Mouse (Mus musculus) forebrain, embryonic 16.5 days (tissue): ENCODE measurements at regions not wholly inside any gene's neighbourhood (a gene's known extent, or its start where the extent isn't known, plus 50 kb on each side); places are given as distances from the start of the nearest gene placed in this dataset.
A peak's percentile ranks its signal among the peaks of the same experiment; 100 is the strongest.

Experiments used
- ATAC-seq: fragments of 200-750 bp; cut with Nextera tagmentation; 2 replicates; pipeline ENCODE4 v1.8.0; 2017; ENCODE audit warnings: mild to moderate bottlenecking, moderate library complexity
- H3K27ac ChIP-seq: fragments of 300-500 bp; sonication (generic); 2 replicates; pipeline ENCODE4 v1.5.1; 2014; ENCODE audit warnings: low read length, control low read depth
- H3K27me3 ChIP-seq: fragments of 300-500 bp; sonication (generic); replicated peaks from 2 replicates; pipeline ENCODE4 v1.6.1; 2014; ENCODE audit warnings: low read length; ENCODE audit not compliant: control insufficient read depth, insufficient read depth
- H3K36me3 ChIP-seq: fragments of 300-500 bp; sonication (generic); 2 replicates; pipeline ENCODE4 v1.6.1; 2014; ENCODE audit not compliant: control insufficient read depth, insufficient read depth
- H3K4me1 ChIP-seq: fragments of 300-500 bp; sonication (generic); replicated peaks from 2 replicates; pipeline ENCODE4 v1.6.1; 2014; ENCODE audit warnings: low read length; ENCODE audit not compliant: control insufficient read depth, insufficient read depth
- H3K4me2 ChIP-seq: fragments of 300-500 bp; sonication (generic); 2 replicates; pipeline ENCODE4 v1.6.1; 2014; ENCODE audit warnings: mild to moderate bottlenecking, low read length, control low read depth
- H3K4me3 ChIP-seq: fragments of 300-500 bp; sonication (generic); replicated peaks from 2 replicates; pipeline ENCODE4 v1.5.1; 2014; ENCODE audit warnings: mild to moderate bottlenecking, low read length, control low read depth
- H3K9ac ChIP-seq: fragments of 300-500 bp; sonication (generic); replicated peaks from 2 replicates; pipeline ENCODE4 v1.6.1; 2014; ENCODE audit warnings: low read depth, low read length, control low read depth
- H3K9me3 ChIP-seq: fragments of 300-500 bp; sonication (generic); 2 replicates; pipeline ENCODE4 v1.6.1; 2016; ENCODE audit warnings: low read length; ENCODE audit not compliant: control insufficient read depth
- WGBS: fragments of 180-500 bp; shearing (Covaris S2); extraction: QIAGEN DNeasy Blood & Tissue Kit; methylation state at CpG from one replicate; pipeline ENCODE4 v1.1.7; 2014; 5-methylcytosine and 5-hydroxymethylcytosine counted together

DNA sequence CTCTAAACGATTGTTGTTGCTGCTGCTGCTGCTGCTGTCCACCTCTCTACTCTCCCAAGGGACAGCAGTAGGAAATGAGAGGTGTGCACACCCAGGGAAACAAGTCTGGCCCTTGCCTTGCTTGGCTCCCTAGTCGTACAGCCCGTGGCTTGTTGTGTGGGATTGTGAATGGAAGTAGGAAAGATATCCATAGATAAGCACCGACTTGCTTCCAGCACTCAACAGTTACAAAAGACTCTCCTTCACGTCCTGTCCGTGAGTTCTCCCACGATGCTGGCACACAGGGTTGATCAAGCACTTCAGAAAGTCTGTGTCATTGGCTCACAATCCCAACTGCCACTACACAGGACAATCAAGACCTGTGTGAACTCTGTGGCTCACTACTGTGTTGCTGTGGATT lies 276.7 kb upstream of the Prox1 start:
- H3K4me3 ChIP-seq, result no peak overlapping the region
- H3K9ac ChIP-seq, result no peak overlapping the region
- H3K9me3 ChIP-seq, result no peaks in the 10 kb centered on the region
- 84% methylated on average over 7 of the region's 7 CpGs for WGBS
- H3K36me3 ChIP-seq, result no peaks in the 10 kb centered on the region
- no peak for ATAC-seq
- H3K4me2 ChIP-seq, result no peak overlapping the region
- H3K27me3 ChIP-seq, result no peaks in the 10 kb centered on the region
- no peak overlapping the region for H3K27ac ChIP-seq
- no peaks in the 10 kb centered on the region for H3K4me1 ChIP-seq

DNA sequence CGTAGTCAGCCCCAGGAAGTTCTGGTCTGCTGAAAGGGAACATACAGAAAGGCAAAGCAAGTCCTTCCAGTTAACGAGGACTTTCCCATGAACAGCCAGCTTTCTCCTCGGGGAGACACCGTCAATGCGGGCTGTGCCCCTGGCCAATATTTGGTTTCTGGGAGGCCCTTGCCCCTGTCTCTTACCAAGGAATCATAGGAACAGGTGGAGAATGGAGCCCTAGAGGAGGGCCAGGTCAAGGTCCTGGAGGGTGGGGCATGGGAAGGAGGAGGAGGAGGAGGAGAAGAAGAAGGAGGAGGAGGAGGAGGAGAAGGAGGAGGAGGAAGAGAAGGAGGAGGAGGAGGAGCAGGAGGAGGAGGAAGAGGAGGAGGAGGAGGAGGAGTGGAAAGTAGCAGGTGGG lies 276.2 kb upstream of the Prox1 start:
- Histone ChIP-seq H3K27ac (no peak overlapping the region), H3K4me3 (no peak overlapping the region), H3K9ac (no peak overlapping the region), H3K36me3 (no peaks in the 10 kb centered on the region), H3K4me2 (no peak overlapping the region), H3K9me3 (no peaks in the 10 kb centered on the region), H3K27me3 (no peaks in the 10 kb centered on the region), H3K4me1 (no peaks in the 10 kb centered on the region)
- 51% methylated on average over 5 of the region's 5 CpGs for WGBS
- ATAC-seq, result no peak

DNA sequence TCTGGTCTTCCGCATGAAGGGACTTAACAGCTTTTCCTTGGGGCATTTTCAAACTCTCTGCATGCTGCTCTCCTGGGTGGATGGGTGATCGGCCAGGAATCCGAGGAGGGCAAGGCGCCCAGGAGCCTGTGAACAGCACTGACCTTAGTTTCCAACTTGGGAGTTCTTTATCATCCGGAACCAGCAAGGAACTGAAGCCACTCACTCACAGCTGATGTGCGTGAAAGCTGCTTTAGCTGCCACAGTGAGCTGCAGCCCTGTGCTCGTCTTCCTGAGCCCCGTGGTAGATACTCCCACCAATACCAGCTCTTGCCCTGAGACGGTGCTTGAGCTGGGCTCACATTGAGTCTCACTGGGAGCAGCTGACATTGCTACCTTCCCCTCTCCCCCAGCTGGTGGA lies 273.9 kb upstream of the Prox1 start:
- Histone ChIP-seq H3K36me3 (no peaks in the 10 kb centered on the region), H3K27ac (no peak overlapping the region), H3K9me3 (no peaks in the 10 kb centered on the region), H3K4me2 (no peak overlapping the region), H3K27me3 (no peaks in the 10 kb centered on the region), H3K9ac (no peak overlapping the region), H3K4me1 (no peaks in the 10 kb centered on the region), H3K4me3 (no peak overlapping the region)
- no peak for ATAC-seq
- 55% methylated on average over 9 of the region's 9 CpGs for WGBS

DNA sequence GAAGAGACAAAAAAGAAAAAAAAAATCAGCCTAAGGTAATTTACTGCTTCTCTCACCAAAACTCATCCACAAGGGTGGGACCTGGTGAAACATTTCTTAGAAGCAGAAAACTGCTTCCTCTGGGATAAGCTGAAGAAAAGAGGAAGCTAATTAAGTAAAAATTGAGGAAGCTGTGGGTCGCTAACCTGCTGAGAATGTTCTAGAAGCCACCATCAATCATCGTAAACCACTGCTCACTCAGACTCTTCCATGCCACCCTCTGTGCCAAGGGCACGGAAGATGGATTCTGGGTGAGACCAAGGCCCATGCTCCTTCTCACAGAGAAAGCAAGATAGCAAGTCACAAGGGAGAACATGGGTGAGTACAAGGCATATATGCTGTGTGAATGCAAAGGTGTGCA lies 272.7 kb upstream of the Prox1 start:
- no peak overlapping the region for H3K27ac ChIP-seq
- no peaks in the 10 kb centered on the region for H3K27me3 ChIP-seq
- no peaks in the 10 kb centered on the region for H3K9me3 ChIP-seq
- H3K9ac ChIP-seq, result no peak overlapping the region
- H3K4me1 ChIP-seq, result no peaks in the 10 kb centered on the region
- no peak overlapping the region for H3K4me3 ChIP-seq
- H3K4me2 ChIP-seq, result no peak overlapping the region
- no peaks in the 10 kb centered on the region for H3K36me3 ChIP-seq
- 93% methylated on average over 3 of the region's 3 CpGs for WGBS
- ATAC-seq, result no peak

DNA sequence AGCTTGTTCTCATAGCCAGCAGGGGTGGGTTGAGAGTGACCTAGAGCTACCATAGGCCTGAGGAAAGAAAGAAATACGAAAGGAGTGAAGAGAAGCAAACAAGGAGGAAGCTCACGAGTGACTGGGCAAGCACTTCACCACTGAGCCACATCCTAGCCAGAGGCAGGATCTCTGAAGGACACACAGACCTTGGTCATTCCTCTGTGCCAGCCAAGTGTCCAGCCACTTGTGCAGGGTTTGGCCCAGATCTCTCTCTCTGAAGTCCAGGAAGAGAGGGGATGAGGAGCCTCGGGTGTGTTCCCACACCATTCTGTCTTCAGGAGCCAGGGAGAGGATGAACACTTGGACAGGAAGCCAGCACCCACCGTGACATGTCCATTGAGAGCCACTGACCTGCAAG lies 271.7 kb upstream of the Prox1 start:
- no peak for ATAC-seq
- Histone ChIP-seq H3K36me3 (no peaks in the 10 kb centered on the region), H3K27ac (no peak overlapping the region), H3K4me2 (no peak overlapping the region), H3K4me3 (no peak overlapping the region), H3K4me1 (no peaks in the 10 kb centered on the region), H3K27me3 (no peaks in the 10 kb centered on the region), H3K9ac (no peak overlapping the region), H3K9me3 (no peaks in the 10 kb centered on the region)
- WGBS, result 82% methylated on average over 4 of the region's 4 CpGs

DNA sequence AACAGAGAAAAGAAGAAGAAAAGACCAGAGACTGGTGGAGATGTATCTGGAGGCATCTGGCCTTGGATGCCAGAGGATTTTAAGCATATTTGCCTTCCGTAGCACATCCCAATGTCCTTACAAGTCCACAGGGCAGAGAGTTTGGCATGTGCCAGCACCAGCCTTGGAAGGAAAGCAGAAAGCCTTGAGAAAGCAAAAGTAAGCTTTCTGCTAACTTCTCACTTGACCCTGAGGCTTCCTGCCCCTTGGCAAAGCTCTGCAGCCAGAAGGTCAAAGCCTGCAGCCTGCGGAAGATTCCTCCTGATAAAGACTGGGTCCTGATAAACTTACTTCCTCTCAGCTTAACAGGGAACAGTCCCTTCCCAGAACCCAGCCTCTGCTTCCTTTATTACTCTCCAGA lies 268.3 kb upstream of the Prox1 start:
- H3K4me3 ChIP-seq, result no peak overlapping the region
- H3K4me2 ChIP-seq, result no peak overlapping the region
- no peaks in the 10 kb centered on the region for H3K27me3 ChIP-seq
- no peaks in the 10 kb centered on the region for H3K36me3 ChIP-seq
- WGBS, result 95% methylated on average over 2 of the region's 2 CpGs
- H3K9me3 ChIP-seq, result no peaks in the 10 kb centered on the region
- no peak for ATAC-seq
- H3K27ac ChIP-seq, result no peak overlapping the region
- no peaks in the 10 kb centered on the region for H3K4me1 ChIP-seq
- no peak overlapping the region for H3K9ac ChIP-seq

DNA sequence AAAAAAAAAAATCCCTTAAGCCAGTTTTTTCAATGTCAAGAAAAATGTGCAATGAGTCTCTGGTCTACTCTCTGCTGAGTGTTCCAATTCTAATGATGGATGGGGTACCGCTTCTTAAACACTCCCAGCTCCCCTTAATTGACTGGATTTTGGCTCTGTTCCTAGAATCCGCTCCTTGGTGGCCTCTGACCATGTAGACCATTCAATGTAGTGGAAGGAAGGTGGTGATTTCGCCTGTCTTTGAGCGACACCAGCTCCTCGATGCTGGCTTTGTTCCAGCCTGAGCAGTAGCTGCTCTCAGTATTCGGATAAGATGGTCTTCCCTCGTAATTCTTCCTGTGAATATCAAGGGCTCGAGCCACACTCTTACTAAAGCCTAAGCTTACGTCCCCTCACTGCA lies 252.4 kb upstream of the Prox1 start:
- Histone ChIP-seq H3K4me2 (0 out of 2 replicates have a peak overlapping the region, but pooled peaks have one; percentile 2), H3K4me1 (peaks cover 7% of the 10 kb centered on the region; the same call in 1 of the 2 replicates), H3K36me3 (no peaks in the 10 kb centered on the region), H3K9me3 (no peaks in the 10 kb centered on the region), H3K27ac (no peak overlapping the region), H3K27me3 (no peaks in the 10 kb centered on the region), H3K9ac (no peak overlapping the region), H3K4me3 (no peak overlapping the region)
- peak; percentile 82 for ATAC-seq
- 16% methylated on average over 9 of the region's 9 CpGs for WGBS

DNA sequence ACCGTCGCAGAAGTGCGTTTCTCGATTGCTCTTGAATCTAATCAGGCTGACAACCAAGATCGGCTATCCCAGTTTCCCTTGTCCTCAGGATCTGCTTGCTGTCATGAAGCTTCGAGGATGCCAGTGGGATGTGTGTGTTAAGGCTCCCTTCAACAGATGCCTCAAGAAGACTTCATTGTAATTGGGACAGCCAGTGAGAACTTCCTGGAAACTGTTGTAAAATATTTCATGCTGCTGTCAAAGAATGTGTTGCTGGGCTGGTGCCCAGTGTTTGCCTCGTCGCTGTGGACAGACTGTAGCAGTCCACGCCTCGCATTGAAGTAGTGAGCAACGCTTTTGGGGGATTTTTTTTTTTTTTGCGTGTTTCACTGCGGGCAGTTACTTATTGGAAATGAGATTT lies 249.2 kb upstream of the Prox1 start:
- Histone ChIP-seq H3K4me2 (no peak overlapping the region), H3K4me1 (peaks cover 7% of the 10 kb centered on the region; the same call in 1 of the 2 replicates), H3K27ac (no peak overlapping the region), H3K4me3 (no peak overlapping the region), H3K9me3 (no peaks in the 10 kb centered on the region), H3K9ac (no peak overlapping the region), H3K36me3 (no peaks in the 10 kb centered on the region), H3K27me3 (no peaks in the 10 kb centered on the region)
- 0 out of 2 replicates have a peak, but pooled peaks have one; percentile 23 for ATAC-seq
- WGBS, result 63% methylated on average over 13 of the region's 13 CpGs

DNA sequence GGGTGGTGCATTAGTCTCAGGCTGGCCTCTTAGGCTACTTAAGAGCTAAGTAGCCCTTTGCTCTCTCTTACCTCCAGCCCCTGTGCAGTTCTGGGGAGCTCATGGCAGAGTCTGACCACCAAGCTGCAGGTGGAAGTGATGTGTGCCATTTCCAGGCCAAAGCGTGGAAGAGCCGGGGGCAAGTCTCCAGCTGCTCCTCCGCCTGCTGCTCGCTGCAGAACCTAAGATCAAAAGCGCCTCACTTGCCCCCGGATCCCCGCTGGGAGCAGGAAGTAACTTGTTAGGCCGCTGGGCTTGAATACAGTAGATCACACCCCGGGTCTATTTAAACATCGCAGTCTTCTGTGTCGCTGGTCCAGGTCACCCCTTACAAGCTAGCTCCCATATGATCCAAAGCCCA lies 246.8 kb upstream of the Prox1 start:
- ATAC-seq, result no peak
- Histone ChIP-seq H3K4me1 (peaks cover 2% of the 10 kb centered on the region; the same call in 1 of the 2 replicates), H3K36me3 (no peaks in the 10 kb centered on the region), H3K4me3 (no peak overlapping the region), H3K9me3 (no peaks in the 10 kb centered on the region), H3K27ac (no peak overlapping the region), H3K9ac (no peak overlapping the region), H3K27me3 (no peaks in the 10 kb centered on the region), H3K4me2 (no peak overlapping the region)
- WGBS, result 35% methylated on average over 11 of the region's 11 CpGs

DNA sequence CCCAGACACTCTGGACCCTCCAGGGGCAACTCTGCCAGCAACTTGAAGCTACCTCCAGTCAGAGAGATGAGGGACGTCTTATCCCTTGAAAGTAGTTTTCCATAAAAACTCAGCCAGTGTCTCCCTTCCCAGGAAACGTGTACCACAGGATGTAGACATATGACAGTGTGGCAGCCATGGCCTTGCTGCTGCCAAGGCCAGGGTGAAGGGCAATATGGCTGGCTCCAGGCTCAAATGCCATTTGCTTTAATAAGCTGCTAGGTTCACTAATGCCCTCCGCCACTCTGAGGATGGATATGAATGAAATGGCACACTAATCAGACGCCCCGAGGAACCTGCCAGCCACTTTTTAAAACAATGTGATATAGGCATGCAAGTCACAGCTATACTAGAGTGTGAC lies 241.2 kb upstream of the Prox1 start:
- Histone ChIP-seq H3K4me1 (no peaks in the 10 kb centered on the region), H3K36me3 (no peaks in the 10 kb centered on the region), H3K27me3 (no peaks in the 10 kb centered on the region; the same call in 1 of the 2 replicates), H3K4me3 (no peak overlapping the region), H3K9ac (no peak overlapping the region), H3K4me2 (no peak overlapping the region), H3K27ac (no peak overlapping the region), H3K9me3 (no peaks in the 10 kb centered on the region)
- ATAC-seq, result no peak
- 81% methylated on average over 5 of the region's 5 CpGs for WGBS
